Mouse (Mus musculus) embryo, embryonic 10 days (tissue): Measurements from ENCODE around the gene Usp46.

Experiments used
- DNase-seq: peaks from one replicate; pipeline ENCODE4 v3.0.0-alpha.2; 2015; ENCODE audit warnings: low spot score

The Usp46 gene

GRCm38 (mm10) chr5:73951649-73952000 is 116.6 kb downstream of the Usp46 start:
- DNase-seq: no peak

- peak; percentile 57 for DNase-seq
These were observed 117.2 kb downstream of the Usp46 start for GRCm38 (mm10) chr5:73950809-73951648.
